Mouse (Mus musculus) CH12.LX (cell line): ENCODE measurements around the gene Fuz.

Source experiments
- BHLHE40 ChIP-seq: IDR thresholded peaks from 2 replicates; pipeline ENCODE4 v1.6.1; 2011; ENCODE audit warnings: mild to moderate bottlenecking, low read depth, low read length, improper control_type of control experiment
- CTCF ChIP-seq, 2 experiments: IDR thresholded peaks in 1 of 2; conservative IDR thresholded peaks in 1 of 2; 2 replicates each; pipeline ENCODE4 v1.5.1; 2011 to 2012; ENCODE audit warnings: low read depth in 2 of 2, low read length in 2 of 2, improper control_type of control experiment in 1 of 2, inconsistent platforms in 1 of 2, mild to moderate bottlenecking in 1 of 2, moderate library complexity in 1 of 2
- ELF1 ChIP-seq: IDR thresholded peaks from 2 replicates; pipeline ENCODE4 v1.6.1; 2014; ENCODE audit warnings: low read depth, mild to moderate bottlenecking, inconsistent platforms, low read length, improper control_type of control experiment
- ZMIZ1 ChIP-seq: IDR thresholded peaks from 2 replicates; pipeline ENCODE4 v1.6.1; 2012; ENCODE audit warnings: low read depth, mild to moderate bottlenecking, inconsistent platforms, low read length, improper control_type of control experiment
- ZNF384 ChIP-seq: IDR thresholded peaks from 2 replicates; pipeline ENCODE4 v1.6.1; 2012; ENCODE audit warnings: low read depth, low read length, improper control_type of control experiment, inconsistent platforms

DNA sequence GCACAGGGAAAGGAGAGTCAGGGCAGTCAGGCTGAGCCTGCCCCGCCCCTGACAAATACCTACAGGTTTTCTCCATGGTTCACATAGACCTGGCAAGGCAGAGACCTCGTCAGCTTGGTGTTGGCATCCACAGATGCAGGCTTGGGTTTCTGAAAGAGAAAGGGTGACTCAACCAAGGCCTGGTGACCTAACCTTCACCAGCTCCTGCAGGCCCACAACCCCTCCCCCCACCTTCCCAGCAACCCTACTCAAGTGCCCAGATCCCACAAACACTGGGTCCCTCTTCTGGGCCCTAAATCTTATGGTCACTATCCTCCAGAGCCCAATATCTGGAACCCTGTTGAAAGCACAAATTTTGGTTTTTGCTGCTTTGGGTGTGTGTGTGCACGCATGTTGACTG lies 12.8 kb upstream of the Fuz start:
- no peak for TF ChIP-seq CTCF (conservative IDR thresholded peaks at IDR 0.05 in 1 of 2, IDR thresholded peaks at IDR 0.05 in 1 of 2; ENCODE audit: low read depth in 2 of 2, low read length in 2 of 2)
- no peak for TF ChIP-seq ZNF384
- TF ChIP-seq ZMIZ1: no peak
- no peak for TF ChIP-seq BHLHE40
- no peak for TF ChIP-seq ELF1
